Mouse (Mus musculus) heart, embryonic 13.5 days (tissue): Measurements from ENCODE around the gene Paxbp1. TPM values are rescaled to one million over a fixed set of nuclear protein-coding genes. Genes with fewer than 3 reads are reported as not detected.

Experiments
- ATAC-seq: fragments of 200-750 bp; cut with Nextera tagmentation; 2 replicates; pipeline ENCODE4 v1.8.0; 2017; ENCODE audit warnings: moderate TSS enrichment; ENCODE audit not compliant: insufficient number of reproducible peaks, low FRiP score, low TSS enrichment; ENCODE audit errors: extremely low read depth
- H3K27ac ChIP-seq: fragments of 300-500 bp; sonication (generic); replicated peaks from 2 replicates; pipeline ENCODE4 v1.5.1; 2015; ENCODE audit warnings: moderate library complexity, mild to moderate bottlenecking, inconsistent platforms
- H3K27me3 ChIP-seq: fragments of 300-500 bp; sonication (generic); replicated peaks from 2 replicates; pipeline ENCODE4 v1.6.1; 2015; ENCODE audit warnings: mild to moderate bottlenecking, inconsistent platforms
- H3K36me3 ChIP-seq: fragments of 300-500 bp; sonication (generic); 2 replicates; pipeline ENCODE4 v1.6.1; 2015; ENCODE audit warnings: mild to moderate bottlenecking, inconsistent platforms
- H3K4me1 ChIP-seq: fragments of 300-500 bp; sonication (generic); 2 replicates; pipeline ENCODE4 v1.6.1; 2015; ENCODE audit warnings: inconsistent platforms
- H3K4me2 ChIP-seq: fragments of 300-500 bp; sonication (generic); 2 replicates; pipeline ENCODE4 v1.6.1; 2015; ENCODE audit warnings: inconsistent platforms, mild to moderate bottlenecking, moderate library complexity
- H3K4me3 ChIP-seq: fragments of 300-500 bp; sonication (generic); 2 replicates; pipeline ENCODE4 v1.5.1; 2015; ENCODE audit warnings: moderate library complexity, mild to moderate bottlenecking, inconsistent platforms
- H3K9ac ChIP-seq: fragments of 300-500 bp; sonication (generic); 2 replicates; pipeline ENCODE4 v1.6.1; 2015; ENCODE audit warnings: inconsistent platforms, mild to moderate bottlenecking, moderate library complexity
- H3K9me3 ChIP-seq: fragments of 300-500 bp; sonication (generic); 2 replicates; pipeline ENCODE4 v1.6.1; 2016; ENCODE audit warnings: inconsistent platforms
- WGBS: fragments of 180-500 bp; shearing (Covaris S2); methylation state at CpG from one replicate; pipeline ENCODE4 v1.1.7; 2015; ENCODE audit warnings: mixed read lengths; 5-methylcytosine and 5-hydroxymethylcytosine counted together
- polyA plus RNA-seq: library from polyadenylated mRNA; unstranded; fragments of >200 nt; fragmentation: Nextera tagmentation; extraction: Ambion mirVana; gene quantifications from 2 replicates; pipeline ENCODE4 v1.2.1, GENCODE M21; 2015

Gene Paxbp1
- polyA plus RNA-seq, 1 experiment from 2014 or later: 34.5 TPM

DNA sequence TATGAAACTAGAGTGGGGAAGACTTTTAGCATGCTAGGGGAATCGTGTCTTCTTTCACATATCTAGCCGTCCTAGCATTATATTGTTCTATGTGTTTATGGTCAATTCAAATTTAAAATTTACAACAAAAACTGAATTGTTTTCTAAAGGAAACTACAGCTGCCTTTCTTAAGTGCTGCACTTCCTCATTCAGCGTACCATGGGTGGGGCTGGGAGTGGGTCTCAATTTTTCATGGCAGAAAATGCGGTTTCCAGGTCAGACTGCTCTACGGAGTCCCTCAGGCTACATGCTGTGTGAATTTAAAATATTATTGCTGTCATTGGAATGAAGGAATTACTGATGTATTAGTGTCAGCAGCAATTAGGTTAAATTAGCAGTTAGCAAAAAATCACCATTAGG, 48.8 kb downstream of the Paxbp1 start:
- Histone ChIP-seq H3K9me3 (no peaks in the 10 kb centered on the region), H3K27me3 (no peaks in the 10 kb centered on the region), H3K36me3 (peaks cover 14% of the 10 kb centered on the region), H3K4me2 (peak overlapping the region; percentile 24; the same call in 1 of the 2 replicates), H3K9ac (no peak overlapping the region), H3K4me1 (peaks cover 33% of the 10 kb centered on the region), H3K4me3 (no peak overlapping the region), H3K27ac (peak overlapping the region; percentile 55)
- 61% methylated on average over 5 of the region's 5 CpGs for WGBS
- no peak for ATAC-seq

DNA sequence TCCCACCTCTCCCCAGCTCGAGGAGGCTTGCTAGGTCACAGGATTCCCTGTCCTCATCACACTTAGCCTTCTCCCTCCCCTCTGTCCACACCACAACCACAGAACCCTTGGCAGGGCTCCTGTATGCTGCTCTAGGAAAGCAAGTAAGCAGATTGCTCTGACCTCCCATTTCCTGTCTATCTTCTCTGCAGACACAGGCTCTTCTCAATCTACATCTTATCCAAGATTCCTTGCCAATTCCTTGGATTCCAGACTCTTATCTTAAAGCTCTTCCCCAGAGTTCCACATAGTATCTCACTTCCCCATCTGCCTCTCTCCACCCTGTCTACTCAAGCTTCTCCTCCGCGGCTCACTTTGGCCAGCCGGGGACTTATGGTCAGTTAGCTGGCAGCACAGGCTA, 49.3 kb downstream of the Paxbp1 start:
- Histone ChIP-seq H3K27me3 (no peaks in the 10 kb centered on the region), H3K9ac (no peak overlapping the region), H3K4me2 (peak overlapping the region; percentile 24; the same call in 1 of the 2 replicates), H3K4me3 (no peak overlapping the region), H3K9me3 (no peaks in the 10 kb centered on the region), H3K4me1 (peaks cover 33% of the 10 kb centered on the region), H3K27ac (peak overlapping the region; percentile 55), H3K36me3 (peaks cover 17% of the 10 kb centered on the region)
- no peak for ATAC-seq
- WGBS: 11% methylated on average over 4 of the region's 4 CpGs

DNA sequence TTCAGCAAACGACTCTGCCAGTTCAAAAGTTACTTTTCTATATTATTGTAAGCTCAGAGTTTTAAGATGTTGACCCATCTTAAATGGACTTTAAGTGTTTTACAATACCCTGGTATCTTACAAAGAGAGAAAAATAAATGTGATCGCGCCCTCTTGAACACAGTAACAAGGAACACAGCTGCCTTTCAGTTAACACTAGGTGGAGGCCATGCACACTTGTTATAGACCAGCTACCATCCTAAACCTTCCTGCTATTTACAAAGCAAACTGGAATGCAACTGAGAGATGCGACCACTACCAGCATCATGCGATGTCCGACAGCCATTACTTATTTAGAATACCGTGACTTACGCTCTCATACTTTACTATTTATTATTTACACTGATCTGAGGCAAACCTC, 55.2 kb downstream of the Paxbp1 start:
- ATAC-seq: no peak
- Histone ChIP-seq H3K4me1 (peaks cover 2% of the 10 kb centered on the region), H3K27ac (no peak overlapping the region), H3K27me3 (no peaks in the 10 kb centered on the region), H3K4me2 (peak overlapping the region; percentile 5; the same call in 1 of the 2 replicates), H3K4me3 (no peak overlapping the region), H3K9ac (no peak overlapping the region), H3K9me3 (no peaks in the 10 kb centered on the region), H3K36me3 (peaks cover 32% of the 10 kb centered on the region)
- WGBS: 89% methylated on average over 8 of the region's 8 CpGs

DNA sequence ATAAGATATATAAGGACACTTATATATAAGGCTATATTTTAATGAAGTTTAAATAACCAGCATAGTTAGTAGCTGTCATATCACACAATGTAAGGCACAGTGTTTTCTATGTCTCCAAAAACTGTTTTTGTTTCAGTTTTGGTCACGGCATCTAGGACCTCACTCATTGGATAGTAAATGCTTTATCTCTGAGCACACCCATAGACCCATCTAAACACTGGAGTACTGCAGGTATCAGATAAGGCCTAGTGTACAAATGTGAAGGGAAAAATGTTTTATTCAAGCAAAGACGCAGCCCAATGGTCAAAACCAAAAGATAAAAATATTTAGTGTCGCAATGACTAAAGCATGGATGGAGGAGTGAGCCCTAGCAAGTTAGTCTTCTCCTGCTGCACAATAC, 55.7 kb downstream of the Paxbp1 start:
- H3K9ac ChIP-seq: no peak overlapping the region
- WGBS: 81% methylated on average over 3 of the region's 3 CpGs
- no peaks in the 10 kb centered on the region for H3K27me3 ChIP-seq
- H3K36me3 ChIP-seq: peaks cover 32% of the 10 kb centered on the region
- ATAC-seq: no peak
- H3K4me3 ChIP-seq: no peak overlapping the region
- H3K4me2 ChIP-seq: peak overlapping the region; percentile 5; the same call in 1 of the 2 replicates
- H3K27ac ChIP-seq: no peak overlapping the region
- H3K9me3 ChIP-seq: no peaks in the 10 kb centered on the region
- H3K4me1 ChIP-seq: no peaks in the 10 kb centered on the region

DNA sequence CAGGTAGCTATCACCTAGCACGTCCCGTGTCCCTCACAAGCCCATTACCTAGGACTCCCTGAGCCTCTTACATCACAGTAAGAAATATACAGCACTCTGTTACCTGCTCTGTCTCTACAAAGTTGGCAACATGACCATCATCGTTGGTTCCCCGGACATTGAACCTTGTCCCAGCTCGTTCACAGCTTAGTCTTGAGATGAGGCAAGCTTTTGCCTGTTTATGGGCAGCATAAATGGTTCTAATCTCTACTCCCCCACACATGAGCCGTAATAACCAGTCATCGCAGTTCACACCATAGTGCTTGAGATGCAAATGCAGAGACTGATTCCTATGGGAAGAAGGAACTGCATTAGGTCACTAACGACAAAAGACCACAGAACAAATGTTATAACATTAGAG, 56.3 kb downstream of the Paxbp1 start:
- no peak overlapping the region for H3K4me3 ChIP-seq
- no peaks in the 10 kb centered on the region for H3K9me3 ChIP-seq
- ATAC-seq: no peak
- no peak overlapping the region for H3K9ac ChIP-seq
- no peak overlapping the region for H3K27ac ChIP-seq
- no peaks in the 10 kb centered on the region for H3K4me1 ChIP-seq
- H3K36me3 ChIP-seq: peaks cover 29% of the 10 kb centered on the region
- H3K4me2 ChIP-seq: peak overlapping the region; percentile 32
- H3K27me3 ChIP-seq: no peaks in the 10 kb centered on the region
- WGBS: 86% methylated on average over 8 of the region's 8 CpGs

DNA sequence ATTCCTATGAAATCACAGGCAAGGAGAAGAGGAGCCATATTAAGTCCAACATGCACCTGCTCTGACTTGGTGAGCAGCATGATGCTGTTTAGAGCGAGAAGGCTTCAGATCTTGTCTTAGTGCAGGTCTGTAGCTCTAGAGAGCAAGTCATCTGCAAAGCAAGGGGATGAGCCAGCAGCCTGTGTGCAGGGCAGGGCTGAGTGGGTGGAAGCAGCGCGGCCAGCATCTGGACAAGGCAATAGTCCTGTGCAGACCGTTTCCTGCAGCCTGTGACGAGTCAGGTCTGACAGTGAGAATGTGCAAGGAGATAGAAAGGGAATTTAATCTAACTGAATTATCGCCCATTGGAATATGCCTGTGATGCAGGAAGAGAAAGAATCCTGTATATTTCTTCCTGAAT, 73.3 kb downstream of the Paxbp1 start:
- Histone ChIP-seq H3K4me2 (no peak overlapping the region), H3K36me3 (peaks cover 58% of the 10 kb centered on the region), H3K9ac (no peak overlapping the region), H3K9me3 (no peaks in the 10 kb centered on the region), H3K4me3 (no peak overlapping the region), H3K27me3 (no peaks in the 10 kb centered on the region), H3K27ac (no peak overlapping the region), H3K4me1 (no peaks in the 10 kb centered on the region)
- ATAC-seq: no peak
- WGBS: 63% methylated on average over 6 of the region's 6 CpGs

DNA sequence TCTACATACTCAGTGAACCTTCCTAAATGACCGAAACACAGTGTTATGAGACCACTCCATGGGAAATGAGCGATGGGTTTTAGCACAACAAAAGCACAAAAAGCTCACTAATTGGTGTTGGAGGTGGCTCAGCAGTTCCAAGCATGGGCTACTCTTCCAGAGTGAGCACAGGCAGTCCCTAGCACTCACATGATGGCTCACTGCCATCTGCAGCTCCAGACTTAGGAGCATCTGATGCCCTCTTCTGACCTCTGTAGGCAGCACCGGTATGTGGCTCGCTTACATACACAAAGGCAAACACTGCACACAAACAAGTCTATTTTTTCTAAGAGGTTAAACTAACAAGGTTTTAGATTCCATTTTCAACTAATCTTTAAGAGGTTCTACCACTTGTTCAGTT, 78.1 kb downstream of the Paxbp1 start:
- Histone ChIP-seq H3K4me2 (no peak overlapping the region), H3K9ac (no peak overlapping the region), H3K9me3 (no peaks in the 10 kb centered on the region), H3K4me1 (no peaks in the 10 kb centered on the region), H3K4me3 (no peak overlapping the region), H3K27me3 (no peaks in the 10 kb centered on the region), H3K36me3 (peaks cover 61% of the 10 kb centered on the region), H3K27ac (no peak overlapping the region)
- WGBS: 79% methylated on average over 4 of the region's 4 CpGs
- ATAC-seq: no peak

DNA sequence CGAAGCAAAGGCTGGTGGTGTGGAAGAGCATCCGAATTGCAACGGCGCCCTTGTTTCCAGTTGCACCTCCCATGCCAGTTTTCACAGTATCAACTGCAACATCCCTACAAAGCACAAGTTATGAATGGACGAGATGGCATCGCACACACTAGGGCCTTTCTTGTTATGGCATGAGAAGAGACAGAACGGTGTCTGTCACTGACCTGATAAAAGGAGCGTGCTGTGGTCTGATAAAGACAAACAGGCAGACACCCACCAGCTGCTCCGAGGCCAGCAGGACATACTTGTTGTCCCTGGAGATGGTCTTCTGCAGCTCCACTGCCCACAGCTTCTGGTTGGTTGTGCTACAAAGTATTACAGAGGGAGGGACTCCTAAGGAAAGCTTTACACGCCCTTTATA, 80.0 kb downstream of the Paxbp1 start:
- Histone ChIP-seq H3K9me3 (no peaks in the 10 kb centered on the region), H3K27me3 (no peaks in the 10 kb centered on the region), H3K36me3 (peaks cover 64% of the 10 kb centered on the region), H3K27ac (no peak overlapping the region), H3K4me3 (no peak overlapping the region), H3K4me1 (no peaks in the 10 kb centered on the region), H3K4me2 (peak overlapping the region; percentile 13), H3K9ac (no peak overlapping the region)
- no peak for ATAC-seq
- 61% methylated on average over 10 of the region's 10 CpGs for WGBS

Other genes starting within 250 kb of the Paxbp1 start
- 5.9 and 6.4 TPM in 2 replicates for gene Urb1, start 234.1 kb downstream of the Paxbp1 start, polyA plus RNA-seq
- gene Eva1c, start 217.8 kb downstream of the Paxbp1 start, polyA plus RNA-seq: 2.6 and 3.6 TPM in 2 replicates
- 34.6 and 36.9 TPM in 2 replicates for gene Cfap298, start 109.4 kb downstream of the Paxbp1 start, polyA plus RNA-seq
- 9.5 and 11.4 TPM in 2 replicates for gene Synj1, start 33.2 kb downstream of the Paxbp1 start, polyA plus RNA-seq
- gene 4932438H23Rik, start 50.6 kb upstream of the Paxbp1 start, polyA plus RNA-seq: not detected in 2 replicates
- gene Olig2, start 180.9 kb upstream of the Paxbp1 start, polyA plus RNA-seq: not detected in 2 replicates
- gene Olig1, start 225.2 kb upstream of the Paxbp1 start, polyA plus RNA-seq: 0.15 TPM in 1 of 2 replicates, not detected in the other